Mouse (Mus musculus): ENCODE data around the gene Gtpbp3. TPM values are rescaled to one million over a fixed set of nuclear protein-coding genes. Genes with fewer than 3 reads are reported as not detected.

The Gtpbp3 gene
- total and polyA plus RNA-seq, 3 experiments = 17.4 to 26.7 (median 20.7) TPM

DNA sequence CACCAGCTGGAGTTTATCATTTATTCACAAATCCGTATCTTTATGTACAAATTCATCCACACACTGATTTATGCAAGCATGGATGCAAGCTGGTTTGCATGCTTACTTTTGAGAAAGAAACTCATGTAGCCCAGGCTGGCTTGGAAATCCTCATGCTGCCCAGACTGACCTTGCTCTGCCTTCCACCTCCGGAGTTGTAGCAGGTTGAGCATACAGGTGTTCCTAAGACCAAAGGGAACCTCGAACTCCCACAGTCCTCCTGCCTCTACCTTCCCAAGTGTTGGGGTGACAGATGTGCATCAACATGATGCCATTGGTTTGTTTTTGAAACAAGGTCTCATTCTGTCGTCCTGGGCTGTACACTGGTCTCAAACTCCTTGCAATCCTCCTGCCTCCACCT lies 25.7 kb upstream of the Gtpbp3 start:
- Histone ChIP-seq H3K79me2 (replicated peaks; ENCODE audit: control insufficient read depth, extremely low read depth, insufficient read depth, poor library complexity, severe bottlenecking) (no peaks in the 10 kb centered on the region), H3K36me3 (replicated peaks in 1 of 2; ENCODE audit: control insufficient read depth in 1 of 2, insufficient read depth in 1 of 2, low read length in 1 of 2) (peaks cover 14 to 40% of the 10 kb centered on the region in 2 experiments), H3K27ac (ENCODE audit: insufficient read depth, low read depth) (no peak overlapping the region), H3K27me3 (replicated peaks) (no peaks in the 10 kb centered on the region), H3K9ac (ENCODE audit: insufficient read depth, low read depth) (no peak overlapping the region), H3K9me3 (replicated peaks; ENCODE audit: low read length) (peaks cover 8% of the 10 kb centered on the region), H3K4me2 (ENCODE audit: insufficient read depth, low read depth, poor library complexity, severe bottlenecking) (no peak overlapping the region), H3K4me1 (ENCODE audit: control insufficient read depth in 1 of 2, insufficient read depth in 2 of 2) (peaks cover 16 to 43% of the 10 kb centered on the region in 2 experiments), H3K4me3 (replicated peaks in 1 of 3; ENCODE audit: low read depth in 2 of 3, low read length in 2 of 3, poor library complexity in 1 of 3) (no peak overlapping the region)
- in situ Hi-C loops (cut with MboI; ENCODE audit: low pct_ligation_motif_present, low pct_unique_long_range_greater_than_20kb, low sequenced_read_pairs) (no loop called here), dilution Hi-C loops (cut with MboI; ENCODE audit: extremely low pct_ligation_motif_present, extremely low pct_unique_long_range_greater_than_20kb, low sequenced_read_pairs) (no loop called here)
- DNase-seq (ENCODE audit: extremely low read depth) = no peak
- TF ChIP-seq MXI1 (IDR thresholded peaks at IDR 0.05; ENCODE audit: low read depth, low read length) (no peak), SMC3 (IDR thresholded peaks at IDR 0.05; ENCODE audit: low read depth, low read length) (no peak), CHD2 (IDR thresholded peaks at IDR 0.05; ENCODE audit: low read length) (no peak), ZKSCAN1 (IDR thresholded peaks at IDR 0.05; ENCODE audit: borderline replicate concordance, low read depth, low read length) (no peak), USF1 (IDR thresholded peaks at IDR 0.05; ENCODE audit: low read depth, low read length) (no peak), BHLHE40 (IDR thresholded peaks at IDR 0.05; ENCODE audit: low read depth, low read length) (no peak), JUN (IDR thresholded peaks at IDR 0.05; ENCODE audit: insufficient read depth, low read depth, low read length) (no peak), ZNF384 (IDR thresholded peaks at IDR 0.05; ENCODE audit: low read depth, low read length) (no peak), TBP (conservative IDR thresholded peaks at IDR 0.05; ENCODE audit: low read depth, low read length) (no peak), ETS1 (conservative IDR thresholded peaks at IDR 0.05; ENCODE audit: low read depth, low read length) (no peak), POLR2A (IDR thresholded peaks at IDR 0.05; ENCODE audit: low read depth, low read length) (no peak), POLR2AphosphoS2 (IDR thresholded peaks at IDR 0.05; ENCODE audit: low read depth, low read length) (no peak), RAD21 (IDR thresholded peaks at IDR 0.05; ENCODE audit: low read depth, low read length) (no peak)

DNA sequence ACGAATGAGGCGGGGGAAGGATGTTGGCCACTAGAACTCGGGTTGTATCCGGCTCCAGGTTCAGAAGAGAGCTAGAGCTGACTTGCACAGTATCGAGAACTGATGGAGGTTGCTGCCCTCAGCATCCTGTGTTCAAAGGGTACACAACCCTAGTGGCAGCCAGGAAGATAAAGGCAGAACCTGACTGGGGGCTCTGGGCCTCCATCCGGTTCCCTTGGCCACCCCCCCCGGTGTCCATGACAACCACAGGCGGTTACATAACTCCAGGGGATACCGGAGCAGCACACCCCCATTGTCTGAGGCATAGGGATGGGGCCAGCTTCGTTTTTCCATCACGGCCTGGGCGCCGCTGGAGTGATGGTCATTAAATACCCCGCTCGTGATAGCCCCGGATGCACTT lies 25.1 kb upstream of the Gtpbp3 start:
- peaks cover 8% of the 10 kb centered on the region for H3K9me3 ChIP-seq (replicated peaks; ENCODE audit: low read length)
- H3K4me3 ChIP-seq (replicated peaks in 1 of 3; ENCODE audit: low read depth in 2 of 3, low read length in 2 of 3, poor library complexity in 1 of 3) = peak overlapping the region; percentile 60 to 86 (median 65)
- peak overlapping the region; percentile 52 for H3K4me2 ChIP-seq (ENCODE audit: insufficient read depth, low read depth, poor library complexity, severe bottlenecking)
- H3K79me2 ChIP-seq (replicated peaks; ENCODE audit: control insufficient read depth, extremely low read depth, insufficient read depth, poor library complexity, severe bottlenecking) = no peaks in the 10 kb centered on the region
- H3K9ac ChIP-seq (ENCODE audit: insufficient read depth, low read depth) = peak overlapping the region; percentile 51
- H3K27ac ChIP-seq (ENCODE audit: insufficient read depth, low read depth) = no peak overlapping the region
- no peaks in the 10 kb centered on the region for H3K27me3 ChIP-seq (replicated peaks)
- TF ChIP-seq ZNF384 (IDR thresholded peaks at IDR 0.05; ENCODE audit: low read depth, low read length) = no peak
- TF ChIP-seq MEF2A (IDR thresholded peaks at IDR 0.05; ENCODE audit: borderline replicate concordance, low read depth, low read length) = no peak
- TF ChIP-seq ELF1 (IDR thresholded peaks at IDR 0.05; ENCODE audit: low read depth, low read length) = 0 out of 2 replicates have a peak, but pooled peaks have one; percentile 6
- in situ Hi-C loops (cut with MboI; ENCODE audit: low pct_ligation_motif_present, low pct_unique_long_range_greater_than_20kb, low sequenced_read_pairs) (no loop called here), dilution Hi-C loops (cut with MboI; ENCODE audit: extremely low pct_ligation_motif_present, extremely low pct_unique_long_range_greater_than_20kb, low sequenced_read_pairs) (no loop called here)
- H3K36me3 ChIP-seq (replicated peaks in 1 of 2; ENCODE audit: control insufficient read depth in 1 of 2, insufficient read depth in 1 of 2, low read length in 1 of 2) = peaks cover 13 to 40% of the 10 kb centered on the region in 2 experiments
- H3K4me1 ChIP-seq (ENCODE audit: control insufficient read depth in 1 of 2, insufficient read depth in 2 of 2) = peaks cover 16 to 40% of the 10 kb centered on the region in 2 experiments
- DNase-seq (ENCODE audit: extremely low read depth) = no peak
